Mouse (Mus musculus) forebrain, postnatal 0 days (tissue): ENCODE data around the gene Sdhaf4. TPM values are rescaled to one million over a fixed set of nuclear protein-coding genes. Genes with fewer than 3 reads are reported as not detected.

ENCODE experiments used
- ATAC-seq: fragments of 200-750 bp; cut with Nextera tagmentation; 2 replicates; pipeline ENCODE4 v1.8.0; 2017; ENCODE audit warnings: mild to moderate bottlenecking, moderate library complexity
- DNase-seq: peaks from one replicate; pipeline ENCODE4 v3.0.0-alpha.2; 2015
- H3K27ac ChIP-seq: fragments of 300-500 bp; sonication (generic); 2 replicates; pipeline ENCODE4 v1.5.1; 2014; ENCODE audit warnings: low read depth, mild to moderate bottlenecking, antibody characterized with exemption, low read length, moderate library complexity, mixed read lengths
- H3K27me3 ChIP-seq: fragments of 300-500 bp; sonication (generic); 2 replicates; pipeline ENCODE4 v1.6.1; 2014; ENCODE audit warnings: mild to moderate bottlenecking, low read length, mixed read lengths; ENCODE audit not compliant: insufficient read depth
- H3K36me3 ChIP-seq: fragments of 300-500 bp; sonication (generic); 2 replicates; pipeline ENCODE4 v1.6.1; 2014; ENCODE audit warnings: mild to moderate bottlenecking, moderate library complexity; ENCODE audit not compliant: insufficient read depth
- H3K4me1 ChIP-seq: fragments of 300-500 bp; sonication (generic); 2 replicates; pipeline ENCODE4 v1.6.1; 2014; ENCODE audit warnings: antibody characterized with exemption; ENCODE audit not compliant: insufficient read depth
- H3K4me2 ChIP-seq: fragments of 300-500 bp; sonication (generic); 2 replicates; pipeline ENCODE4 v1.6.1; 2014; ENCODE audit warnings: low read depth, mild to moderate bottlenecking, moderate library complexity
- H3K4me3 ChIP-seq: fragments of 300-500 bp; sonication (generic); 2 replicates; pipeline ENCODE4 v1.5.1; 2014; ENCODE audit warnings: low read depth, low read length, mixed read lengths
- H3K9ac ChIP-seq: fragments of 300-500 bp; sonication (generic); 2 replicates; pipeline ENCODE4 v1.6.1; 2014; ENCODE audit warnings: mild to moderate bottlenecking
- H3K9me3 ChIP-seq: fragments of 300-500 bp; sonication (generic); 2 replicates; pipeline ENCODE4 v1.6.1; 2016; ENCODE audit warnings: low read length
- CTCF ChIP-seq: sonication (generic); IDR thresholded peaks from 2 replicates; pipeline ENCODE4 v1.5.1; 2016; ENCODE audit warnings: antibody characterized with exemption, control low read depth, low read depth
- WGBS: fragments of 180-500 bp; shearing (Covaris S2); extraction: QIAGEN DNeasy Blood & Tissue Kit; methylation state at CpG from one replicate; pipeline ENCODE4 v1.1.7; 2014; 5-methylcytosine and 5-hydroxymethylcytosine counted together
- polyA plus RNA-seq: library from polyadenylated mRNA; unstranded; fragments of >200 nt; fragmentation: Nextera tagmentation; extraction: Ambion mirVana; gene quantifications from 2 replicates; pipeline ENCODE4 v1.2.1, GENCODE M21; 2015
- total RNA-seq: library from RNA; depleted of rRNA; stranded (reverse); fragments of >200 nt; gene quantifications from 2 replicates; pipeline ENCODE4 v1.2.3, GENCODE M21; 2014; rRNA removed

Sdhaf4 gene
- total and polyA plus RNA-seq, 2 experiments from 2014 or later: 44.1 to 111 TPM

DNA sequence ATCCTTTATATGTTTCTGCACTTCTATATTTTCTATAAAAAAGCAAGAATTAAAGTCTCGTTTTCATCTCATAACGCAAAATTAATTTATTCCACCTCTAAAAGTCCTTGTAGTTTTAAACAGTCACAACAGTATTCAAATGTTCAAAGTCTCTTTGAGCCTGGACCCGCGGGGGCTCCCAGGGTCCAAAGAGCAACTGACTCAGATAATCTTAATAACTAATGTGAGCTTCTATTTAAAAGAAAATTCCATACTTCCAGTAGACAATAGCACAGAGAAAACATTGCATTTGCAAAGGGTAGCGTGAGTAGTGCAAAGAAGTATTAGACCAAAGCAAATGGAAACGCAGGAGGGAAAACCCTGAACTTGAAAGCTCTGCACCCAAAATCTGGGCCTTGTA lies 47.4 kb downstream of the Sdhaf4 start:
- ATAC-seq: no peak
- H3K9ac ChIP-seq: no peak overlapping the region
- TF ChIP-seq CTCF: no peak
- H3K36me3 ChIP-seq: no peaks in the 10 kb centered on the region
- no peak overlapping the region for H3K4me3 ChIP-seq
- WGBS: 86% methylated on average over 6 of the region's 6 CpGs
- no peaks in the 10 kb centered on the region for H3K27me3 ChIP-seq
- no peaks in the 10 kb centered on the region for H3K9me3 ChIP-seq
- DNase-seq: no peak
- H3K4me2 ChIP-seq: no peak overlapping the region
- no peak overlapping the region for H3K27ac ChIP-seq
- no peaks in the 10 kb centered on the region for H3K4me1 ChIP-seq

DNA sequence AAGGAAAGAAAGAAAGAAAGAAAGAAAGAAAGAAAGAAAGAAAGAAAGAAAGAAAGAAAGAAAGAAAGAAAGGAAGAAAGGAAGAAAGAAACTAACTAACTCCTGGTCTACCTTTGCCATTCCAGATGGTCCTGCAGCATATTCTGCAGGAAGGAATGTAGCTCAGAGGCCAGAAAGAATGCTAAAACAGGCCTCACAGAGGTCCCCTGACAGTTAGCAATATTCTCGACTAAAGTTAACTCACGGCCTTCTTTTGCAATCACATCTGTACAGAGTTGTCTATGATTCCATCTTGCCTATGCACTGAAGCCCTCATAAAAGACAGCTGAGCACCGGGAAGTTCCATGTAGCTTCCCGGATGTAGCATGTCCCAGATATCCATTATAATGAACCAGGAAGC lies 49.9 kb downstream of the Sdhaf4 start:
- H3K27ac ChIP-seq: no peak overlapping the region
- WGBS: 96% methylated on average over 4 of the region's 4 CpGs
- H3K9ac ChIP-seq: no peak overlapping the region
- no peak for TF ChIP-seq CTCF
- H3K27me3 ChIP-seq: no peaks in the 10 kb centered on the region
- no peak overlapping the region for H3K4me3 ChIP-seq
- no peak overlapping the region for H3K4me2 ChIP-seq
- H3K36me3 ChIP-seq: no peaks in the 10 kb centered on the region
- H3K9me3 ChIP-seq: no peaks in the 10 kb centered on the region
- H3K4me1 ChIP-seq: no peaks in the 10 kb centered on the region
- no peak for DNase-seq
- no peak for ATAC-seq

DNA sequence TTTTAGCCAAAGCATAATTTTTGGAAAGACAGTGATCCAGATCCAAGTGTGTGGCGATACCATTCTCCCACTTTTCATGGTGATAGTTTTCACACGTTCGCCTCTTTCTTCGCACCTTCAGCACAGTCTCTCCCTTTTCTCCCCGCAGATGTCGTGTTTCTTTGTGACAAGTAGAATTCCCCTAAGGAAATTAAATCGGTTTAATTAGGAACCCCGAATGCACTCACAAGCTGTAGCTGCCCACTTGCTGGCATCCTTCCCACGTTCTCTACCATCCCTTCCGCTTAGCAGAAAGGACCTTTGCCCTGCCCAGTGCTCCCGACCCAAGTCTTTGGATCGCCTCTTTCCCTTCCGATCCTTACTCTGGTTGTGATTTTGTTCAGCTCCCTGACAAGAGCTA lies 51.5 kb downstream of the Sdhaf4 start:
- Histone ChIP-seq H3K4me1 (no peaks in the 10 kb centered on the region), H3K27ac (no peak overlapping the region), H3K4me3 (no peak overlapping the region), H3K9ac (no peak overlapping the region), H3K36me3 (no peaks in the 10 kb centered on the region), H3K9me3 (no peaks in the 10 kb centered on the region), H3K4me2 (no peak overlapping the region), H3K27me3 (no peaks in the 10 kb centered on the region)
- DNase-seq: peak; percentile 5
- TF ChIP-seq CTCF: no peak
- ATAC-seq: no peak
- WGBS: 51% methylated on average over 13 of the region's 13 CpGs

DNA sequence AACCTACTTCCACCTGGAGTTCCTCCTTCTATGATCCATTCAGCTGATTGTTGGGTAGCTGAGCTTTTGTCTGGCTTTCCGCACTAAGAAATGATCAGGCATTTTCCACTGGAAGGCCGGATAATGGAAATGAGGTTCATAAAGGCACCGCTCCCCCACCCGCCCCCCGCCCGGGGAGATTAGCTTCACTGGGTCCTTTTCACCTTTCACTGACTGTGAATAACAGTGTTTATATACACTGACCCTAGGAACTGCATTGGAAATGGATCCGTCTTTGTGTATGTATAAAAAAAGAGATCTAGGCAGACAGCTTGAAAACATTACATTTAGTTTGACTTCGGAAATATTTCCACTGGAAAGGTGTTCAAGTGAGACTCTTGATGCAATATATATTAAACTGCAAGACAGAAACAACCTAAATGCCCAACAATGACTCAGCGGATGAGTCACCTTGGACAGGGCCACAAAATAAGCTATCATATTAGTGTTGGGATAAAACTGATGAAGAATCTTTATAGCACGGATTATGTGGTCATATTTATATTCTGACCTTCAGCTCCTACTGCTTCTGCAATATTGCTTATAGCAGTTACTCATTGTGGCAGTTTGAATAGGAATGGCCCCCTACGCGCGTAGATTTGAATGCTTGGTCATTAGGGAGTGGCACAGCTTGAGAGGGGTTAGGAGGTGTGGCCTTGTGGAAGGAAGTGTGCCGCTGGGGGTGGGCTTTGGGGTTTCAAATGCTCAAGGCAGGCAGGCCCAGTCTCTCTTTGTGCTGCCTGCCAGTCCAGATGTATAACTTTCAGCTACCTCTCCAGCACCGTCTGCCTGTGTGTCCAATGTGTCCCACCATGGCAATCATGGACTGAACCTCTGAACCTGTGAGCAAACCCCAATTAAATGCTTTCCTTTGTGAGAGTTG lies 56.4 kb downstream of the Sdhaf4 start:
- H3K36me3 ChIP-seq: no peaks in the 10 kb centered on the region
- H3K4me3 ChIP-seq: no peak overlapping the region
- 46% methylated on average over 15 of the region's 15 CpGs for WGBS
- ATAC-seq (no peak), DNase-seq (no peak)
- H3K27me3 ChIP-seq: no peaks in the 10 kb centered on the region
- H3K4me1 ChIP-seq: no peaks in the 10 kb centered on the region
- no peak overlapping the region for H3K27ac ChIP-seq
- H3K4me2 ChIP-seq: no peak overlapping the region
- H3K9ac ChIP-seq: no peak overlapping the region
- TF ChIP-seq CTCF: no peak
- H3K9me3 ChIP-seq: no peaks in the 10 kb centered on the region

DNA sequence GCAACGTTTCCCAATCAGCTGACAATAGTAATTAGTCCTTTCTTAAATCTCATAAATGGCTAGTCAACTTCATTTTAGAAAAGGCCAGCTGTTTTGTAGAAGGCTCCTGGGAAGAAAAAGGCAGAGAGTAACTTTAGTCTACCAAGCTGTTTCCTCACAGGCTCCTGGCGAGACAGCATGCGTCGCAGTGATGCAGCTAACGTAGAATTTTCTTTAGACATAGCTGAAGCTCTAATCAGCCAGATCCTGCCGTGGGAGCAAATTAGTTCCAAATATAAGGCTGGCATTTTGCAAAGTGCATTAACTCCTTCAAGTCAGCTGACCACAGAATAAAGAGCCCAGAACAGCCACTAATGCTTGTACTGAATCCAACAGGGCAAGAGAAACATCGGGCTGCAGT lies 57.2 kb downstream of the Sdhaf4 start:
- H3K27me3 ChIP-seq: no peaks in the 10 kb centered on the region
- DNase-seq (peak; percentile 50), ATAC-seq (peak; percentile 43; the same call in 1 of the 2 replicates)
- H3K36me3 ChIP-seq: no peaks in the 10 kb centered on the region
- H3K4me2 ChIP-seq: no peak overlapping the region
- H3K27ac ChIP-seq: no peak overlapping the region
- no peaks in the 10 kb centered on the region for H3K4me1 ChIP-seq
- no peak overlapping the region for H3K9ac ChIP-seq
- no peak for TF ChIP-seq CTCF
- no peak overlapping the region for H3K4me3 ChIP-seq
- 17% methylated on average over 7 of the region's 7 CpGs for WGBS
- no peaks in the 10 kb centered on the region for H3K9me3 ChIP-seq

Other genes starting within 250 kb of the Sdhaf4 start
- 15.0 and 21.3 TPM in 2 replicates for gene B3gat2, start 243.9 kb downstream of the Sdhaf4 start, total RNA-seq
- gene B3gat2, start 243.9 kb downstream of the Sdhaf4 start, polyA plus RNA-seq: 8.1 and 11.1 TPM in 2 replicates
- gene Smap1, start 83.3 kb downstream of the Sdhaf4 start, total RNA-seq: 74.5 and 80.5 TPM in 2 replicates
- 131 and 152 TPM in 2 replicates for gene Smap1, start 83.3 kb downstream of the Sdhaf4 start, polyA plus RNA-seq
- 32.1 and 45.4 TPM in 2 replicates for gene Fam135a, start 94.7 kb upstream of the Sdhaf4 start, total RNA-seq
- gene Fam135a, start 94.7 kb upstream of the Sdhaf4 start, polyA plus RNA-seq: 13.4 and 19.3 TPM in 2 replicates
- gene Col9a1, start 172.0 kb upstream of the Sdhaf4 start, total RNA-seq: 3.0 and 4.2 TPM in 2 replicates
- gene Col9a1, start 172.0 kb upstream of the Sdhaf4 start, polyA plus RNA-seq: 1.8 and 2.0 TPM in 2 replicates